In the genomic region with DNA sequence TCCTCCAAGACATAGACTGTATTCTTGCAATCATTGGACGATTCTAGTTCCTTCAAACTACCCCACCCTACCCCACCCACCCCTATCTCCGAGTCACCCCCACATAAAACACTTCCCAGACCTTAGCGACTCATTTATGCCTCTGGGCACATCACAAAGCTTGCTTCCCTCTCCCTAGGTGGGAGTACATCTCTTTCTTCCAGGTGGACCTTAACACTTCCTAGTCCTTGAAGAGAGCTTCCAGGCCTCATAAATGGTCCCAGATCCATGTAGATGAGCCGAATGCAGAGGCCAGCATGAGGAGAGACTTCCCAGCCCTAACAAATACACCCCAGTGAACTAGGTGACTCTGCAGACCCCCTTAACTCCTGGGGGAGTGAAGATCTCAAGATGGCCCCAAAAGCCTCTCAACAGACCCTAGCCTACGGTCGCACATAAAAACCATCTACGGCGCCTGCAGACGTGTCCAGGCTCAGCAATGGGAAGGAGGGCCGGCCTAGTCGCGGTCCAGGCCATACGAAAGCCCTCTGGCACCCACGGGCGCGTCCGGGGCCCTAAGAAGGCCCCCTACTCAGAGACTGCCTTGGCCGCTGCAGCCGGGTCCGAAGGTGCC, we compare ENCODE assay signal across 8 mouse cellular contexts. TPM values are rescaled to one million over a fixed set of nuclear protein-coding genes. Genes with fewer than 3 reads are reported as not detected.
DNase-seq lines count a peak whose midpoint lies in the region; ATAC-seq and TF ChIP-seq lines count a peak whose summit lies in the region.

No protein-coding gene starts in this region.

- H3K36me3 ChIP-seq in heart, adult 2 months (ENCODE audit: control insufficient read depth, insufficient read depth, low read length), result no peaks in the 10 kb centered on the region
- H3K36me3 ChIP-seq in E14TG2a.4 (ENCODE audit: insufficient read depth, low read length), result peaks cover 39% of the 10 kb centered on the region
- peaks cover 26% of the 10 kb centered on the region for H3K36me3 ChIP-seq in forebrain, embryonic 15.5 days
- H3K36me3 ChIP-seq in liver, embryonic 15.5 days (replicated peaks), result peaks cover 30% of the 10 kb centered on the region

- H3K27ac ChIP-seq in heart, adult 2 months, result peak overlapping the region; percentile 83
- peak overlapping the region; percentile 69 for H3K27ac ChIP-seq in forebrain, embryonic 15.5 days (replicated peaks)
- H3K27ac ChIP-seq in liver, embryonic 15.5 days (replicated peaks), result peak overlapping the region; percentile 98

- no peaks in the 10 kb centered on the region for H3K9me3 ChIP-seq in E14TG2a.4 (ENCODE audit: low read length)
- no peaks in the 10 kb centered on the region for H3K9me3 ChIP-seq in forebrain, embryonic 15.5 days
- H3K9me3 ChIP-seq in liver, embryonic 15.5 days (replicated peaks), result no peaks in the 10 kb centered on the region

- TF ChIP-seq CTCF in heart, adult 2 months (IDR thresholded peaks at IDR 0.05), result no peak
- TF ChIP-seq CTCF in E14TG2a.4 (conservative IDR thresholded peaks at IDR 0.05; ENCODE audit: low read length), result no peak

- H3K4me1 ChIP-seq in heart, adult 2 months (ENCODE audit: control insufficient read depth, insufficient read depth, low read length), result peaks cover 8% of the 10 kb centered on the region
- H3K4me1 ChIP-seq in E14TG2a.4 (replicated peaks; ENCODE audit: low read depth, low read length), result peaks cover 67% of the 10 kb centered on the region
- H3K4me1 ChIP-seq in forebrain, embryonic 15.5 days, result peaks cover 37% of the 10 kb centered on the region
- H3K4me1 ChIP-seq in liver, embryonic 15.5 days (replicated peaks), result peaks cover 57% of the 10 kb centered on the region

- intact Hi-C loops in heart, adult 2 months (cut with DNase I), result loop anchor here (1.0 to 5.0 kb wide), 2 partner anchors 18 to 107 kb away; a partner anchor contains a TSS

- WGBS in heart, adult 2 months, result under 1% methylated on average over 20 of the region's 20 CpGs
- WGBS in forebrain, embryonic 15.5 days, result 2% methylated on average over 20 of the region's 20 CpGs
- under 1% methylated on average over 20 of the region's 20 CpGs for WGBS in liver, embryonic 15.5 days (ENCODE audit: insufficient replicate concordance)

- peak overlapping the region; percentile 86 for H3K4me2 ChIP-seq in forebrain, embryonic 15.5 days (replicated peaks)
- H3K4me2 ChIP-seq in liver, embryonic 15.5 days, result peak overlapping the region; percentile 94

- no peak for ATAC-seq in forebrain, embryonic 15.5 days (replicated peaks)
- ATAC-seq in liver, embryonic 15.5 days (ENCODE audit: insufficient read depth), result no peak
- no peak for ATAC-seq in megakaryocyte progenitor cell, adult 5-6 weeks (replicated peaks; ENCODE audit: poor library complexity)

- H3K27me3 ChIP-seq in heart, adult 2 months (ENCODE audit: control insufficient read depth, insufficient read depth, low read length), result no peaks in the 10 kb centered on the region
- H3K27me3 ChIP-seq in E14TG2a.4 (ENCODE audit: insufficient read depth, low read length), result no peaks in the 10 kb centered on the region; the same call in 1 of the 2 replicates
- peaks cover 4% of the 10 kb centered on the region for H3K27me3 ChIP-seq in forebrain, embryonic 15.5 days
- peaks cover 26% of the 10 kb centered on the region for H3K27me3 ChIP-seq in liver, embryonic 15.5 days

- H3K79me2 ChIP-seq in heart, adult 2 months (replicated peaks; ENCODE audit: control insufficient read depth, insufficient read depth, low read length), result peaks cover 1% of the 10 kb centered on the region; the same call in 1 of the 2 replicates

- H3K9ac ChIP-seq in heart, adult 2 months (ENCODE audit: low read depth, low read length), result peak overlapping the region; percentile 88
- peak overlapping the region; percentile 93 for H3K9ac ChIP-seq in forebrain, embryonic 15.5 days (replicated peaks)
- peak overlapping the region; percentile 97 for H3K9ac ChIP-seq in liver, embryonic 15.5 days

- TF ChIP-seq POLR2A in heart, adult 2 months (IDR thresholded peaks at IDR 0.05; ENCODE audit: insufficient read depth, low read depth, low read length), result no peak

- H3K4me3 ChIP-seq in heart, adult 2 months, result peak overlapping the region; percentile 95
- peak overlapping the region; percentile 99 for H3K4me3 ChIP-seq in E14TG2a.4 (replicated peaks; ENCODE audit: low read length)
- H3K4me3 ChIP-seq in forebrain, embryonic 15.5 days, result peak overlapping the region; percentile 84
- peak overlapping the region; percentile 92 for H3K4me3 ChIP-seq in liver, embryonic 15.5 days (replicated peaks)

- no peak for DNase-seq in heart, adult 2 months
- DNase-seq in heart, postnatal 4 days, result no peak
- DNase-seq in adrenal gland, postnatal 36 days, result no peak
- no peak for DNase-seq in ovary, postnatal 14 days (ENCODE audit: low spot score)

- TF ChIP-seq EP300 in heart, adult 2 months (IDR thresholded peaks at IDR 0.05; ENCODE audit: insufficient read depth, low read depth, low read length), result no peak

RNA-seq across cellular contexts. Expression of a gene that starts 0.7 kb away (rescaled TPM):
- 10 to 100 TPM; 45.5 to 46.6 TPM for total RNA-seq in heart, adult 2 months (2021)
- 33.9 and 36.0 TPM in 2 replicates for polyA plus RNA-seq in heart, adult 2 months (2012; rRNA removed)
- 10 to 100 TPM; 78.5 to 80.3 TPM for total RNA-seq in heart, postnatal 4 days (2021)
- polyA plus RNA-seq in forebrain, embryonic 15.5 days (2015; fragmentation: Nextera tagmentation; extraction: Ambion mirVana), result 42.8 and 47.1 TPM in 2 replicates
- 10.4 and 11.9 TPM in 2 replicates for polyA plus RNA-seq in liver, embryonic 15.5 days (2015; fragmentation: Nextera tagmentation; extraction: Ambion mirVana)
- 10 to 100 TPM; 76.9 to 82.6 TPM for total RNA-seq in adrenal gland, postnatal 36 days (2021)
- 19.5 and 21.9 TPM in 2 replicates for total RNA-seq in megakaryocyte progenitor cell, adult 5-6 weeks (2015)
- total RNA-seq in megakaryocyte progenitor cell, adult 5-6 weeks (2017), result 8.7 and 11.2 TPM in 2 replicates

RNA-seq across cellular contexts. Expression of a gene that starts 2.3 kb away (rescaled TPM):
- 10 to 100 TPM; 40.9 to 44.3 TPM for total RNA-seq in heart, adult 2 months (2021)
- 107 and 114 TPM in 2 replicates for polyA plus RNA-seq in heart, adult 2 months (2012; rRNA removed)
- 10 to 100 TPM; 71.2 to 73.4 TPM for total RNA-seq in heart, postnatal 4 days (2021)
- polyA plus RNA-seq in forebrain, embryonic 15.5 days (2015; fragmentation: Nextera tagmentation; extraction: Ambion mirVana), result 10.4 and 11.5 TPM in 2 replicates
- 20.8 and 23.6 TPM in 2 replicates for polyA plus RNA-seq in liver, embryonic 15.5 days (2015; fragmentation: Nextera tagmentation; extraction: Ambion mirVana)
- 100 to 1,000 TPM in 1 of 2 experiments, 10 to 100 TPM in 1; 98.9 to 101 TPM for total RNA-seq in adrenal gland, postnatal 36 days (2021)
- 4.8 and 6.1 TPM in 2 replicates for total RNA-seq in megakaryocyte progenitor cell, adult 5-6 weeks (2015)
- 1.1 TPM in 1 of 2 replicates, not detected in the other for total RNA-seq in megakaryocyte progenitor cell, adult 5-6 weeks (2017)

RNA-seq across cellular contexts. Expression of a gene that starts 16.9 kb away (rescaled TPM):
- 10 to 100 TPM in 1 of 2 experiments, 1 to 10 TPM in 1; 9.5 to 11.5 TPM for total RNA-seq in heart, adult 2 months (2021)
- 16.8 and 19.2 TPM in 2 replicates for polyA plus RNA-seq in heart, adult 2 months (2012; rRNA removed)
- total RNA-seq in heart, postnatal 4 days (2021), result 10 to 100 TPM; 21.7 to 25.2 TPM
- polyA plus RNA-seq in forebrain, embryonic 15.5 days (2015; fragmentation: Nextera tagmentation; extraction: Ambion mirVana), result 19.2 and 21.8 TPM in 2 replicates
- 12.3 and 13.7 TPM in 2 replicates for polyA plus RNA-seq in liver, embryonic 15.5 days (2015; fragmentation: Nextera tagmentation; extraction: Ambion mirVana)
- 10 to 100 TPM; 16.5 to 17.4 TPM for total RNA-seq in adrenal gland, postnatal 36 days (2021)
- 22.6 and 25.9 TPM in 2 replicates for total RNA-seq in megakaryocyte progenitor cell, adult 5-6 weeks (2015)
- 26.2 and 28.0 TPM in 2 replicates for total RNA-seq in megakaryocyte progenitor cell, adult 5-6 weeks (2017)

RNA-seq across cellular contexts. Expression of a gene that starts 18.0 kb away (rescaled TPM):
- total RNA-seq in heart, adult 2 months (2021), result 10 to 100 TPM; 24.4 to 26.0 TPM
- polyA plus RNA-seq in heart, adult 2 months (2012; rRNA removed), result 55.6 and 62.6 TPM in 2 replicates
- 10 to 100 TPM; 42.0 to 43.0 TPM for total RNA-seq in heart, postnatal 4 days (2021)
- polyA plus RNA-seq in forebrain, embryonic 15.5 days (2015; fragmentation: Nextera tagmentation; extraction: Ambion mirVana), result 62.6 and 66.6 TPM in 2 replicates
- polyA plus RNA-seq in liver, embryonic 15.5 days (2015; fragmentation: Nextera tagmentation; extraction: Ambion mirVana), result 39.4 and 47.2 TPM in 2 replicates
- total RNA-seq in adrenal gland, postnatal 36 days (2021), result 100 to 1,000 TPM in 1 of 2 experiments, 10 to 100 TPM in 1; 90.4 to 123 TPM
- total RNA-seq in megakaryocyte progenitor cell, adult 5-6 weeks (2015), result 71.9 and 79.5 TPM in 2 replicates
- 70.4 and 89.4 TPM in 2 replicates for total RNA-seq in megakaryocyte progenitor cell, adult 5-6 weeks (2017)

RNA-seq across cellular contexts. Expression of a gene that starts 29.1 kb away (rescaled TPM):
- total RNA-seq in heart, adult 2 months (2021), result 10 to 100 TPM; 85.4 to 98.0 TPM
- 96.7 and 139 TPM in 2 replicates for polyA plus RNA-seq in heart, adult 2 months (2012; rRNA removed)
- total RNA-seq in heart, postnatal 4 days (2021), result 100 to 1,000 TPM; 306 to 324 TPM
- polyA plus RNA-seq in forebrain, embryonic 15.5 days (2015; fragmentation: Nextera tagmentation; extraction: Ambion mirVana), result 703 and 728 TPM in 2 replicates
- 111 and 114 TPM in 2 replicates for polyA plus RNA-seq in liver, embryonic 15.5 days (2015; fragmentation: Nextera tagmentation; extraction: Ambion mirVana)
- total RNA-seq in adrenal gland, postnatal 36 days (2021), result 100 to 1,000 TPM; 236 to 262 TPM
- 147 and 153 TPM in 2 replicates for total RNA-seq in megakaryocyte progenitor cell, adult 5-6 weeks (2015)
- total RNA-seq in megakaryocyte progenitor cell, adult 5-6 weeks (2017), result 113 and 135 TPM in 2 replicates

Comparison
In these comparisons a context has a peak if more than half of its experiments do, and no peak if none do; other contexts are left out.
1. RNA of a gene that starts 2.3 kb away (total RNA-seq): 98.9 to 101 TPM in adrenal gland, postnatal 36 days, 71.2 to 73.4 TPM in heart, postnatal 4 days and 40.9 to 44.3 TPM in heart, adult 2 months; 1.1 to 6.1 TPM in megakaryocyte progenitor cell, adult 5-6 weeks; every median in the first group is over 4 times any median in the second.
2. Peak in every context shown above with its lines, with median percentiles within 50 percentile points of each other: H3K27ac ChIP-seq, H3K4me3 ChIP-seq and H3K9ac ChIP-seq.